Mouse (Mus musculus) liver, adult 2 months (tissue): ENCODE results near the gene Rad51b. TPM values are rescaled to one million over a fixed set of nuclear protein-coding genes. Genes with fewer than 3 reads are reported as not detected.

Experiments
- DNase-seq: peaks from one replicate; pipeline ENCODE4 v3.0.0-alpha.2; 2011; ENCODE audit warnings: low read depth, low spot score; ENCODE audit errors: extremely low read depth
- H3K27ac ChIP-seq: fragments of 200-500 bp; replicated peaks from 2 replicates; pipeline ENCODE4 v1.5.1; 2012; ENCODE audit warnings: low read depth, mild to moderate bottlenecking, control low read depth, inconsistent platforms, low read length; ENCODE audit not compliant: insufficient read depth
- H3K27me3 ChIP-seq: fragments of 200-500 bp; 2 replicates; pipeline ENCODE4 v1.6.1; 2012; ENCODE audit warnings: mild to moderate bottlenecking, moderate library complexity, low read length, inconsistent platforms; ENCODE audit not compliant: control insufficient read depth, insufficient read depth
- H3K36me3 ChIP-seq: fragments of 200-500 bp; 2 replicates; pipeline ENCODE4 v1.6.1; 2012; ENCODE audit warnings: low read length, inconsistent platforms; ENCODE audit not compliant: control insufficient read depth, insufficient read depth
- H3K4me1 ChIP-seq: fragments of 200-500 bp; 2 replicates; pipeline ENCODE4 v1.6.1; 2011; ENCODE audit warnings: low read length; ENCODE audit not compliant: control insufficient read depth, insufficient read depth
- H3K4me3 ChIP-seq: fragments of 200-500 bp; 2 replicates; pipeline ENCODE4 v1.5.1; 2011; ENCODE audit warnings: low read depth, mild to moderate bottlenecking, control low read depth, low read length, moderate library complexity; ENCODE audit not compliant: insufficient read depth
- H3K79me2 ChIP-seq: fragments of 200-500 bp; 2 replicates; pipeline ENCODE4 v1.6.1; 2012; ENCODE audit warnings: inconsistent platforms, mild to moderate bottlenecking, low read length, moderate library complexity; ENCODE audit not compliant: control insufficient read depth, insufficient read depth
- H3K9ac ChIP-seq: fragments of 200-500 bp; 2 replicates; pipeline ENCODE4 v1.6.1; 2012; ENCODE audit warnings: low read depth, mild to moderate bottlenecking, control low read depth, inconsistent platforms, low read length
- CTCF ChIP-seq: fragments of 200-500 bp; IDR thresholded peaks from 2 replicates; pipeline ENCODE4 v1.5.1; 2011; ENCODE audit warnings: low read depth, low read length, control low read depth
- POLR2A ChIP-seq: fragments of 200-500 bp; IDR thresholded peaks from 2 replicates; pipeline ENCODE4 v1.6.1; 2011; ENCODE audit warnings: low read length, control low read depth; ENCODE audit not compliant: insufficient read depth; ENCODE audit errors: extremely low read depth
- whole genome bisulfite sequencing: fragments of 180-500 bp; shearing (Covaris S2); methylation state at CpG from one replicate; pipeline ENCODE4 v1.1.7; 2018; 5-methylcytosine and 5-hydroxymethylcytosine counted together
- polyA plus RNA-seq: library from polyadenylated mRNA; depleted of rRNA; stranded (reverse); fragments of >200 nt; gene quantifications from 2 replicates; pipeline ENCODE4 v1.2.3, GENCODE M21; 2012
- total RNA-seq: library from RNA; depleted of rRNA; stranded (reverse); fragments of >200 nt; gene quantifications from 2 replicates; pipeline ENCODE4 v1.2.3, GENCODE M21; 2014

Gene Rad51b
- total and polyA plus RNA-seq, 2 experiments: 0.55 to 1.7 TPM

GRCm38 (mm10) chr12:79297884-79298636 lies 978 bp downstream of the Rad51b start:
- TF ChIP-seq CTCF (no peak), POLR2A (no peak)
- H3K79me2 ChIP-seq: no peaks in the 10 kb centered on the region; the same call in 1 of the 2 replicates
- H3K9ac ChIP-seq: no peak overlapping the region
- DNase-seq: no peak
- H3K4me3 ChIP-seq: peak overlapping the region; percentile 11; the same call in 1 of the 2 replicates
- peaks cover 2% of the 10 kb centered on the region; the same call in 1 of the 2 replicates for H3K36me3 ChIP-seq
- H3K27me3 ChIP-seq: no peaks in the 10 kb centered on the region
- H3K4me1 ChIP-seq: peaks cover 13% of the 10 kb centered on the region
- 14% methylated on average over 15 of the region's 15 CpGs for WGBS
- no peak overlapping the region for H3K27ac ChIP-seq

- 86% methylated on average over 9 of the region's 9 CpGs for WGBS
These were observed 4.7 kb downstream of the Rad51b start for GRCm38 (mm10) chr12:79301802-79302201.

GRCm38 (mm10) chr12:79305131-79305530 lies 8.0 kb downstream of the Rad51b start:
- Histone ChIP-seq H3K36me3 (no peaks in the 10 kb centered on the region), H3K4me3 (no peak overlapping the region), H3K27me3 (no peaks in the 10 kb centered on the region), H3K4me1 (no peaks in the 10 kb centered on the region), H3K27ac (no peak overlapping the region), H3K9ac (no peak overlapping the region), H3K79me2 (no peaks in the 10 kb centered on the region)
- DNase-seq: peak; percentile 10
- 56% methylated on average over 1 of the region's 1 CpGs for WGBS
- TF ChIP-seq POLR2A: no peak
- no peak for TF ChIP-seq CTCF

More at GRCm38 (mm10) chr12:79301802-79302201, 4.7 kb downstream of the Rad51b start:
- H3K9ac ChIP-seq: no peak overlapping the region
- H3K36me3 ChIP-seq: no peaks in the 10 kb centered on the region
- TF ChIP-seq POLR2A (no peak), CTCF (no peak)
- H3K4me1 ChIP-seq: no peaks in the 10 kb centered on the region
- no peak overlapping the region for H3K27ac ChIP-seq
- DNase-seq: no peak
- no peak overlapping the region for H3K4me3 ChIP-seq
- no peaks in the 10 kb centered on the region for H3K27me3 ChIP-seq
- no peaks in the 10 kb centered on the region for H3K79me2 ChIP-seq

GRCm38 (mm10) chr12:79306013-79306412 lies 8.9 kb downstream of the Rad51b start:
- Histone ChIP-seq H3K4me1 (no peaks in the 10 kb centered on the region), H3K9ac (no peak overlapping the region), H3K27me3 (no peaks in the 10 kb centered on the region), H3K27ac (no peak overlapping the region), H3K79me2 (no peaks in the 10 kb centered on the region), H3K4me3 (no peak overlapping the region), H3K36me3 (no peaks in the 10 kb centered on the region)
- DNase-seq: no peak
- TF ChIP-seq CTCF (no peak), POLR2A (no peak)
- WGBS: 77% methylated on average over 4 of the region's 4 CpGs

GRCm38 (mm10) chr12:79313721-79314120 lies 16.6 kb downstream of the Rad51b start:
- Histone ChIP-seq H3K4me3 (no peak overlapping the region), H3K9ac (no peak overlapping the region), H3K27ac (no peak overlapping the region), H3K4me1 (no peaks in the 10 kb centered on the region), H3K27me3 (no peaks in the 10 kb centered on the region), H3K79me2 (no peaks in the 10 kb centered on the region), H3K36me3 (no peaks in the 10 kb centered on the region)
- DNase-seq: peak; percentile 39
- WGBS: 56% methylated on average over 4 of the region's 4 CpGs
- TF ChIP-seq CTCF (no peak), POLR2A (no peak)

- no peak overlapping the region for H3K4me3 ChIP-seq
- TF ChIP-seq POLR2A: no peak
- no peak for TF ChIP-seq CTCF
- H3K27ac ChIP-seq: no peak overlapping the region
- no peaks in the 10 kb centered on the region for H3K36me3 ChIP-seq
- 41% methylated on average over 5 of the region's 5 CpGs for WGBS
- H3K4me1 ChIP-seq: no peaks in the 10 kb centered on the region
- no peaks in the 10 kb centered on the region for H3K79me2 ChIP-seq
- no peaks in the 10 kb centered on the region for H3K27me3 ChIP-seq
- peak; percentile 9 for DNase-seq
- no peak overlapping the region for H3K9ac ChIP-seq
These were observed 20.3 kb downstream of the Rad51b start for GRCm38 (mm10) chr12:79317339-79317738.
